Mouse (Mus musculus) spleen, adult 10 weeks (tissue): ENCODE measurements around the gene Klrb1. TPM values are rescaled to one million over a fixed set of nuclear protein-coding genes. Genes with fewer than 3 reads are reported as not detected.

Experiments used
- polyA plus RNA-seq: library from polyadenylated mRNA; stranded (reverse); fragments of 350-450 nt; fragmentation: Illumina TruSeq; extraction: RNeasy Lipid Tissue Mini Kit (QIAGEN cat#74804); gene quantifications from one replicate; pipeline ENCODE4 v1.2.3, GENCODE M21; 2015; ENCODE audit warnings: low replicate concordance; ENCODE audit not compliant: insufficient read depth

The Klrb1 gene
- 2.2 TPM for polyA plus RNA-seq

DNA sequence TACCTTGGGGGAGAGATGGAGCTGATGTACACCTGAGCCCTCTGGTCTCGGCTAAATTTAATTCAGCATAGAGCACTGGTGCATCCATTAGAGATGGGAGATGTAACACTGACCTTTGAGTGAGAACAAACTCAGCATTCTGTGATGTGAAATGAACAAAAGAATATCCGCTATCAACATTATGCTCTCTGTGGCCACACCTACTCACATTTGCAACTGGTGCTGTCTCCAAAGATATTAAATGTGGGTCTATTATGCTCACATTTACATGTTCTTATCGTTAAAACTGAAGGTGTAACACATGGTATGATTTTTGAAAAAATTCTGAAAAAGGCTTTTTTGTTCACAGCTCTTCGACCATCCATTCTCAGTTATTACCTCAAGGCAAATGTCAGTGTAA, at the start of gene Klrb1:
Gene Klrb1, minus strand, starts transcription at position 101 of the 400 bp plus-strand sequence.

DNA sequence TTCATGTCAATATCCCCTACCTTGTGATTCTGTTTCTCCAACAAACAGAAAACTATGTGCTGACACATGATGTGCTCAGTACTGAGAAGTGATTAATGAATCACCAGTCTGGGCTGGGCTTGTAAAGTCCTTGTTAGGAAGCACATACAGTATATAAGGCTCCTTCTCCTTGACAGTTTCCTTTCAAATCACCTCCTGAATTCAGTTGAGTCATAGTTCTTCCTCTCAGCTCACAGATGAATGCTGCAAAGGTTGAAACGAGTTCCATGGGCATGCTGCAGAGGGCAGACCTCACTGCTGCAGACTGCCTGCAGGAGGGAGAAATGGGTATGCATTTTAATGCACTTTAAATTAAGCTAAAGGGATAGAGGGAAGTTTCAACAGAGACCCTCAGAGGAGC, 60.7 kb downstream of the Klrb1 start, which contains the start of gene Clec2h:
Gene Clec2h, plus strand, starts transcription at position 180 of the 400 bp plus-strand sequence.

Other genes with a start within 250 kb of the Klrb1 start
- gene Pzp, start 196.3 kb downstream of the Klrb1 start, polyA plus RNA-seq: not detected
- gene A2ml1, start 141.5 kb downstream of the Klrb1 start, polyA plus RNA-seq: not detected
- gene Klrb1a, start 99.5 kb downstream of the Klrb1 start, polyA plus RNA-seq: 4.5 TPM
- not detected for gene Clec2h, start 60.7 kb downstream of the Klrb1 start, polyA plus RNA-seq
- 27.6 TPM for gene Klrb1c, start 66.2 kb upstream of the Klrb1 start, polyA plus RNA-seq
- 1.7 TPM for gene Gm44511, start 103.3 kb upstream of the Klrb1 start, polyA plus RNA-seq
- gene Klrb1b, start 103.3 kb upstream of the Klrb1 start, polyA plus RNA-seq: 6.6 TPM
- gene Clec2i, start 164.5 kb upstream of the Klrb1 start, polyA plus RNA-seq: 177 TPM
- gene BC035044, start 168.1 kb upstream of the Klrb1 start, polyA plus RNA-seq: 101 TPM
- 0.97 TPM for gene Clec2g, start 211.3 kb upstream of the Klrb1 start, polyA plus RNA-seq